Mouse (Mus musculus): ENCODE data around the gene Asna1. TPM values are rescaled to one million over a fixed set of nuclear protein-coding genes. Genes with fewer than 3 reads are reported as not detected.

Gene Asna1
- 10 to 100 TPM; 78.6 to 79.7 TPM for total RNA-seq (2021)

DNA sequence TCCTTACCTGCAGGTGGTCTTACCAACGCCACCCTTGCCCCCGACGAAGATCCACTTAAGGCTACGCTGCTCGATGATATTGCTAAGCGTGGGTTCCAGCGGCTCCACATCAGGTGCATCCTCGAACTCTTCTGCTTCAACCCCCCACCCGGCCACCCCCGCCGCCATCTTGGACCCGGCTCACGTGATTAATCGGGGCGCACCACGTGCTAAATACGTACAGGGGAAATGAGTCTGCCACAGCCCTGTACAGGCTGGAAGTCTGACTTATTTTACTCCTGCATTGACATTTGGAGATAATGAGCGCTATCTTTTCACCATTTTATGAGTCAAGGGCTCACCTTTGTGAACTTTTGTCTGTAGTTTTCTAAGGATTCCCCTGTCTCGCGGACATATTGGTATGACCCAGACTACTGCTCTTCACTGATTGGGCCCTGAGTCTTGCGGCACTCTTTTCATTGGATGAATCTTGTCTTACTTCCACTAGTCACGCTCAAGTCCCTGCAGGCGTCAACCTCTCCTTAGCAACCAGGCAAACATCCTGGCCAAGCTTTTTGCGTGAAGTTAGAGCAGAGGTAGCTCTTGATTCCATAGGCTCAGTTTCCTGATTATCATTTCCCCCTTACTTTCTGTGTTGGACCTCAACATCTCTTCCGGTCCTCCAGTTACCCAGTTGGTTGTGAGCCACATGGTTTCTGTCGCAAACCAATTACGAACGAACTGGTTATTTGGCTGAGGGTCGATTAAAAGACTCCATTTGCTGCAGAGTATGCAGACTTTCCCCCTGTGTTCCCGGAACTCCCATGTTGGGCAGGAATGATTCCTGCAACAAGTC is at the start of gene Asna1:
TSS of gene Asna1 (minus strand) at position 184 of the 835 bp plus-strand sequence.
- peak; percentile 89 to 90 for DNase-seq
- intact Hi-C loops (cut with DNase I), result loop anchor here (2.0 kb wide), 1 partner anchor 51 kb away; no protein-coding TSS in a partner anchor

GRCm38 (mm10) chr8:85074617-85075016 is 49.5 kb upstream of the Asna1 start:
- no peak for DNase-seq
- intact Hi-C loops (cut with DNase I), result loop anchor here (5.0 kb wide), 1 partner anchor 198 kb away; no protein-coding TSS in a partner anchor

GRCm38 (mm10) chr8:85074167-85074566 is 49.1 kb upstream of the Asna1 start:
- no peak for DNase-seq
- intact Hi-C loops (cut with DNase I), result no loop called here

DNA sequence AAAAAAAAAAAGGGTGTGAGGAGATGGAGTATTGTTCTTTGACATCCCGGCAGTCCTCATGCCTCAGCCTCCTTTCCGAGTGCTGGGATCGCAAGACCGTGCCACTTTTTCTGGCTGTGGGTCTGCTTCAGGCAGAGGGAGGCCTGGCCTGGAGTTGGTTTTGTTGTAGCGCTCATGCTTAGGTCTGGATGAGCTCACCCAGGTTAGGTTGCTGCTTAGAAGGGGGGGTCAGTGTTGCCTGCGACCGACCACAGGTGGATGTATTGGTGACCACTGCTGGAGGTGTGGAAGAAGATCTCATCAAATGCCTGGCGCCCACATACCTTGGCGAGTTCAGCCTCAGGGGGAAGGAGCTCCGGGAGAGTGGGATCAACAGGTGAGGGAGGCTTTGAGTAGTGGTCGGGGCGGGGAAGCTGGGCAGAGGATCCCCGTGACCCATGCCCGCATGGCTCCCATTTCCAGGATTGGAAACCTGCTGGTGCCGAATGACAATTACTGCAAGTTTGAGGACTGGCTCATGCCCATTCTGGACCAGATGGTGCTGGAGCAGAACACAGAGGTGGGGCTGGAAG is 48.0 kb upstream of the Asna1 start:
- intact Hi-C loops (cut with DNase I), result no loop called here
- no peak for DNase-seq

DNA sequence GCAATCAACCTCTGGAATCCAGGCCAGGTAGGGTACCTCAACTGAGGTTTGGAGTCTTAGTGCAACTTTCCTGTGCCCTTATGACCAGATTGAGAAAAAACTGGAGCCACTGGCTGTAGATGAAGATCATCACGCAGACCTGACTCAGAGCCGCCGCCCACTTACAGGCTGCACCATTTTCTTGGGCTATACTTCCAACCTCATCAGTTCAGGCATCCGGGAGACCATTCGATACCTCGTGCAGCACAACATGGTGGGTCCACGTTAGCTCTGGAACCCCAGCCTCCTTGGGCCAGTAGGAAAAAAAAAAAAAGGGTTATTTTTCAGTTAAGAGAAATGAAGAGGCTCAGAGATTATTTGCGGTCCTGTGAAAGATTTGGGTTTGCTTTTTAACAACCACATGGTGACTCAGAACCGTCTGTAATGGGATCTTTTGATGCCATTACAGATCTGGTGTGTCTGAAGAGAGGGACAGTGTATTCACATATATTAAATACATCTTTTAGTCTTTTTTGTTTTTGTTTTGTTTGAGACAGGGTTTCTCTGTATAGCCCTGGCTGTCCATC is 47.4 kb upstream of the Asna1 start:
- intact Hi-C loops (cut with DNase I), result no loop called here
- DNase-seq, result no peak

- peak; percentile 93 to 94 for DNase-seq
- intact Hi-C loops (cut with DNase I), result no loop called here
Observed at GRCm38 (mm10) chr8:85071514-85072281, 46.6 kb upstream of the Asna1 start, which contains the start of gene Dhps. Dhps (plus strand) TSS chr8:85071757.

GRCm38 (mm10) chr8:85071041-85071440 is 46.0 kb upstream of the Asna1 start:
- DNase-seq, result peak in 1 of 2 experiments; percentile 22
- intact Hi-C loops (cut with DNase I), result no loop called here

- intact Hi-C loops (cut with DNase I), result no loop called here
Observed at GRCm38 (mm10) chr8:85067982-85068381, 42.9 kb upstream of the Asna1 start, which contains the start of gene Gm5741. Gm5741 (minus strand) TSS chr8:85067982.

GRCm38 (mm10) chr8:85067155-85067554 is 42.1 kb upstream of the Asna1 start:
- intact Hi-C loops (cut with DNase I), result no loop called here
- DNase-seq, result no peak

More at GRCm38 (mm10) chr8:85067982-85068381, 42.9 kb upstream of the Asna1 start, which contains the start of gene Gm5741:
- no peak for DNase-seq

GRCm38 (mm10) chr8:85065213-85065612 is 40.1 kb upstream of the Asna1 start:
- no peak for DNase-seq
- intact Hi-C loops (cut with DNase I), result no loop called here

DNA sequence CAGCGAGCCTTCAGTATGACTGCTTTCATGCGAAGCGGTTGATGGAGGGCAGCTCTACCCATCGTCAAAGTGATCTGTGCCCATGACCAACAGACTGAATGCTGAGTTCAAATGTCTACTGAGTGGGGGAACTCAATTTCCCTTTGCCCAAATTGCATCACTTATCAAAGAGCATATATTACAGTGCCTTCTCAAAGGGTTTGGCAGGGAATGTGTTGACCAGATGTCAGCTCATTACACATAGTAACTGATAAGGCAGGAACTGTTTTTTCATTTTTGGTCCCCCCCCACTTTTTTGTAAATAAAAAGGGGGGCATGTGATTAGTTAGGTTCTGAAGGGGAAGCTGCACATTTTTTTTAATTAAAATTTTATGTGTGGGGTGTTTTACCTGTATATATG is 37.5 kb upstream of the Asna1 start:
- intact Hi-C loops (cut with DNase I), result no loop called here

DNA sequence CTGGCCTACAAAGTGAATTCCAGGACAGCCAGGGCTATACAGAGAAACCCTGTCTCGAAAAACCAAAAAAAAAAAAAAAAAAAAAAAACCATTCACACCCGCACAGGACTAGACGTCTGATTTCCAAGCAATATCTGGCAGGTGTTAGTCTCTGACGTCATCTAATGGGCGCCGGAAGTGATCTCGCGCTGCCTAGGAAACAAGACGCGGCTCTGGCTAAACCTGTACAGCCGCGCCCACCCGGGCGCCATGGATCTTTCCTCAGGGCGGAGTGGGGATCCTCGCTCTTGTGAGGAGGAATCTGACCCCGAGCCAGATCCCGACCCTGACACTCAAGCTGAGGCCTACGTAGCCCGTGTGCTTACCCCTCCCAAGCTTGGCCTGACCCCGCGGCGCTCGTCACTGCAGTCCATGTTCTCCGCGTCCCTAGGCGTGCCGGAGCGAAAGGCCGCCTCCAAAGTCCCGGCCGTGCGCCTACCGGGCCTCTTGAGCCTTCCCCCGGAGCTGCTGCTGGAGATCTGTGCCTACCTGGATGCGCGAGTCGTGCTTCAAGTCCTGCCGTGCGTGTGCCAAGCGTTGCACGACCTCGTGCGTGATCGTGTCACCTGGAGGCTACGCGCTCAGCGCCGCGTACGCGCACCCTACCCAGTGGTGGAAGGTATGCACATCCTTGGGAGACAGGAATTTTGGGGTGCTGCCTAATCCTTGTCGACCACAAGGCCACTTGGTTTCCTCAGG is 35.0 kb upstream of the Asna1 start, which contains the start of gene Fbxw9:
TSS of gene Fbxw9 (plus strand) at position 177 of the 738 bp plus-strand sequence.
- peak; percentile 93 to 95 for DNase-seq
- intact Hi-C loops (cut with DNase I), result no loop called here

More for the DNA sequence above, 37.5 kb upstream of the Asna1 start:
- DNase-seq, result no peak

GRCm38 (mm10) chr8:85057367-85057766 is 32.3 kb upstream of the Asna1 start:
- intact Hi-C loops (cut with DNase I), result no loop called here

GRCm38 (mm10) chr8:85043619-85044018 is 18.5 kb upstream of the Asna1 start:
- no peak for DNase-seq
- intact Hi-C loops (cut with DNase I), result no loop called here

More at GRCm38 (mm10) chr8:85057367-85057766, 32.3 kb upstream of the Asna1 start:
- DNase-seq, result no peak

- peak; percentile 50 to 65 for DNase-seq
- intact Hi-C loops (cut with DNase I), result no loop called here
Observed at GRCm38 (mm10) chr8:85037681-85038531, 12.8 kb upstream of the Asna1 start.

DNA sequence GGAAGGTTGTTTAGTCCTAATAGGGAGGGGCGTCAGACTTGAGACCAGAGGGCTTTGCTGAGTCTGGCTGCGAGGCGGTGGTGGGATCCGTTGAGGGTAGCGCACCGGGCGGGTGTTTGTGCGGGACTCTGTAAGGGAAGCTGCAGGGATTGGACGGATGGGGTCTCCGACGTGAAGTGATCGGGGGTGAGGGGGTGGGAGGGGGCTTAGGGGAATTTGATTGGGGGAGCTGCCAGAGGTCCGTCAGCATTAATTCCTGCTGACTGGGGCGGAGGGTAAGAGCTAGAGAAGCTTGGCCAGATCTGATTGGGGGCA is 12.2 kb upstream of the Asna1 start:
- intact Hi-C loops (cut with DNase I), result no loop called here
- DNase-seq, result no peak

DNA sequence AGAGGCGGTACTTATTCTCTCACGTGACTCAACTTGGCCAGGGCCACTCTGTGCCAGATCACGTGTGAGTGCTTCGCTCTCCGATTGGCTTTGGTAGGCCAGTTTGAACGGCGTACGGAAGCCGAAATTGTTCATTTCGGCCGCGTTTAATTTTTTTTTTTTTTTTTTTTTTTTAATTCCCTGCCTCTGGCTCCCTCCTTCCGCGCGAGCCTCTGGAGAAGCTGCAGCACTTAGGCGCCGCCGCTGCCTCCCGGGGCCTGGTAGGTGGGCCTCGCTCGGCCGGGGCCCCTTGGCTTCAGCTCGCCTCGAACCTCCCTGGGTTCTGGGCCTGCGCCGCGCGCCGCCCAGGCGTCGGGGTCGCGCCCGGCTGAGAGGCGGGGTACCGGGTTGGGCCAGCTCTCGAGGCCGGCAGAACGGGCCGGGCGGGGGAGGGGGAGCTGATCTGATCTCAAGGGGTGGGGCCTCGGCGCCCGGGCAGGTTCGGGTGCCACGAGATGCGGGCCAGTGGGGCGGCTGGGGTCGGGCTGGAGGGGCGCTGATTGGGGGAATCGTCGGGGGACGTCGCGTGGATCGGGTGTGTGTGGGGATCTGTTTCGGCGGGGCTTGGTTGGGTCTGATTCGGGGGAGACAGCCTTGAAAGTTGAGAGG is 11.8 kb upstream of the Asna1 start, which contains the start of gene Tnpo2:
TSS of gene Tnpo2 (plus strand) at position 198 of the 648 bp plus-strand sequence.
- intact Hi-C loops (cut with DNase I), result loop anchor here (1.0 kb wide), 1 partner anchor 10 kb away; no protein-coding TSS in a partner anchor
- peak; percentile 94 to 95 for DNase-seq

DNA sequence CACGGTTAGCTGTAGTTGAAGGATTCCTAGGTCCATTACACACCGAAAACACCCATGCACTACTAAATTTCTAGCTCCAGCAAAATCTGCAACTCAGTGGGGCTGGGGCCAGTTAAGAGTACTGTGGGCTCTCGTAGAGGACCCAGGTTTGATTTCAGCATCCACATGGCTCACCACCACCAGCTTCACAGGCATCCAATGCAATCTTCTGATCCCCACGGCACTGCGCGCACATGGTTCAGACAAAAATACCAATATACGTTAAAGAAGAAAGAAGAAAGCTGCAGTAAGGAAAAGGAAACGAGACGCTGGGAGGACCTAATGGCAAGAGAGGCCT is 11.3 kb upstream of the Asna1 start:
- DNase-seq, result no peak
- intact Hi-C loops (cut with DNase I), result loop anchor here (1.0 kb wide), 1 partner anchor 9 kb away; no protein-coding TSS in a partner anchor

Data from heart, postnatal 10 days (tissue).